Mouse (Mus musculus): ENCODE results near the gene Calcb.
"Not testable (repeated sequence)": the region's sequence is repeated elsewhere in the genome, so short reads cannot be mapped to it uniquely, and the experiment has no call there.

Calcb gene

DNA sequence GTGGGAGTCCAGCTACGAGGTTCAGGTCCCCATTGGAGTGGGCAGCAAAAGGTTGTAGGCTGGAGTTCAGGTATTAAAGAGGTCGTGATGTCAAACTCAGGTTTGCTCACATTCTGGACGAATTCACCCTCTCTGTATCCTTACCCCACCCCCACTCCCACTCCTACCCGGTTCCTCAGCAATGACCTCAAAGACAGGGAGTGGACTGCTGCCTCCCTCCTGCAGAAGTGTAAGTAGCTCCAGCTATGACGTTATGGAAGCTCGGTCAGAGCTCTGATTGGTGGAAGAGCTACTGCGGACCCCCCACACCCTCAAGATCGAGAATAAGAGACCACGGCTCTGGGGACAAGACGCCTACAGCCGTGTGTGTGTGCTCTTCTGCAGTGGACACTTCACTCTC, at the start of gene Calcb:
Calcb (plus strand) TSS at position 344 of the 400 bp plus-strand sequence.
- no peak for DNase-seq

GRCm38 (mm10) chr7:114671405-114671804, 47.0 kb upstream of the Calcb start:
- no peak for DNase-seq

- peak; percentile 13 for DNase-seq
These were observed 45.7 kb upstream of the Calcb start for GRCm38 (mm10) chr7:114672697-114673096.

GRCm38 (mm10) chr7:114692339-114692738, 26.1 kb upstream of the Calcb start:
- DNase-seq: no peak

DNA sequence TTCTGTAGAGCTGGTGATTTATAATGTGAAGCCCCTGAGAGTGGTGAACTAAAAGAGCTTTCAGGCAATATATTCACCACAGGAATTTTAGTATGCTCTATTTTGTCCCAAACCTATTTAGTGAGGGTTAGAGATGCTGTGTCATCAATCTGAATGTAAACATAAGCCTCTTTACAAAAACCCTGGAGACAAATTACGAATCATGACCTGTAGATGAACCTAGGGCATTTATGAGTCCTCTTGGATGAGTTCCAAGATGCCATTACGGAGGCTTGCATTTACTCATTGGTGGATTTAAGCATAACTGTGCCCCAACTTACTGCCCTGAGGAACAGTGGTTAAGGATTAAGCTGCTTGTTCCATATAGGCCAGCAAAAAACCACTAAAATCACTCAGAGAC, 17.6 kb upstream of the Calcb start:
- no peak for DNase-seq

- peak; percentile 30 for DNase-seq
These were observed 11.7 kb upstream of the Calcb start for GRCm38 (mm10) chr7:114706716-114707115.

- DNase-seq: no peak
These were observed 11.0 kb upstream of the Calcb start for GRCm38 (mm10) chr7:114707398-114707797.

- DNase-seq: no peak
These were observed 8.0 kb upstream of the Calcb start for GRCm38 (mm10) chr7:114710419-114710818.

GRCm38 (mm10) chr7:114712523-114712922, 5.9 kb upstream of the Calcb start:
- DNase-seq: no peak

DNA sequence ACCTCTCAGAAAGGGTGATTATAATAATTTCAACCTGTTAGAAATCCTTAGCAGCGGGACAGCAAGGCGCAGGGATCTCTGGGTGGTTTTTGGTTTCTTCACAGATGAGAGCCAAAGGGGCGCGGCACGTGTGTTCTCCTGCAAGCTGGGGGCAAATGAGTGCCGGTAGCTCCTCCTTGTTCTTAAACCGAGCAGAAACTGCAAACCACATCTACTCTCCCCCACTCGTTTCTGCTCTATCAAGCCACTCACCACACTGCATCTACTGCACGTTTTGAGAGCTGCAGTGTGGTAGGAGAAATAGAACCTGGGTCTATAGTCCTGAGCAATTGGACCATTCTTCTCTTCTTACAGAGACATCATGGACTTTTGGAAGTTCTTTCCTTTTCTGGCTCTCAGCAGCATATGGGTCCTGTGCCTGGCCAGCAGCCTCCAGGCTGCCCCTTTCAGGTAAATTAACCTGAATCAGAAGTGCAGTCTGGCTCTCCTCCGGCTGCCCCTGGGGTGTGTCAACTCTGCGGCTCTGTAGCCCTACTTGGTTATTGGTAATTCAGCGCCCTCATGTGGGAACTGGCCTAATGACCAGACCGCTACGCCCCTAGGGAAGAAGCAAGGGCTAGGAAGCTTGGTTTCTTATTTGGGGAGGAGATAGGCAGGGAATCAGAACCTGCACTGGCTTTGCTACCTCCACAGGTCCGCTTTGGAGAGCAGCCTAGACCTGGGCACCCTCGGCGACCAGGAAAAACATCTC, 1.1 kb downstream of the Calcb start:
- DNase-seq: peak; percentile 4

- not testable (repeated sequence) for DNase-seq
These were observed 11.3 kb downstream of the Calcb start for GRCm38 (mm10) chr7:114729696-114730095.

GRCm38 (mm10) chr7:114731175-114731574, 12.7 kb downstream of the Calcb start:
- DNase-seq: no peak

GRCm38 (mm10) chr7:114731700-114732099, 13.3 kb downstream of the Calcb start:
- DNase-seq: not testable (repeated sequence)

- no peak for DNase-seq
These were observed 17.8 kb downstream of the Calcb start for GRCm38 (mm10) chr7:114736256-114736655.

GRCm38 (mm10) chr7:114738166-114738565, 19.7 kb downstream of the Calcb start:
- no peak for DNase-seq

GRCm38 (mm10) chr7:114740360-114741165, 22.1 kb downstream of the Calcb start:
- no peak for DNase-seq

DNA sequence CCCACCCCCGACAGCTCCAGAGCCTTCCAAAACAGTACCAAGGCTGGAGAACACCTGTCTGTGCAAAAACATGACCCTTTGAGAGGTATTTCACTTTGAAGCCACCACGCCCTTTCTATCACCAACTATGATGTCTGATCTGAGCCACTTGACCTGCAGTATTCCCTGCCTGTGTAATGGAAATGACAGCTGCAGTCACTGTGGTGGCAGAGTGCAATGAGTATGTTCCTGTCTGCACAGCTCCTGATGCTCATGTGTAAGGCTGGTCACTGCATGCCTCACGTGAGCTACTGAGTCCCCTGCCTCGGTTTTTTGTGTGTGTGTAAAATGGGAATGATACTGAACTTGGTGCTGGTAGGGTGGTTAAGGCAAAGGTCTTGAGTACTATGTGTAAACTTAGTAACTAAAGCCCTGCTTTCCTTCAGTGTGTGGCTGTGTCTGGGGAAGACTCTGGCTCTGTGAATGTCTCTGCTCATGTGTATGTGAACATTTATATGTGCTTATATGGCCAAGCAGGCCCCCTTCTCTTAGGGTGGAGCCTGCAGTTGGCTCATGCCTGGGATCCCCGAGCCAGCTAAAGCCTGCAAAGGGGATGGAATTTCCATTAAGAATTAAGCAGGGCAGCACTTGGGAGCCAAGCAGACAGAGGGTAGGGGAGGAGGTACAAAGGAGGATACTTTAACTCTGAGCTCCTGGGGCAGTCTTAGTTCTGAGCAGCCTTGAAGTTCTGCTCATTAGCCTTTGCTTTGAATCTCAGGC, 24.8 kb downstream of the Calcb start, which contains the start of gene Insc:
Insc (plus strand) TSS at position 673 of the 759 bp plus-strand sequence.
- DNase-seq: no peak

DNA sequence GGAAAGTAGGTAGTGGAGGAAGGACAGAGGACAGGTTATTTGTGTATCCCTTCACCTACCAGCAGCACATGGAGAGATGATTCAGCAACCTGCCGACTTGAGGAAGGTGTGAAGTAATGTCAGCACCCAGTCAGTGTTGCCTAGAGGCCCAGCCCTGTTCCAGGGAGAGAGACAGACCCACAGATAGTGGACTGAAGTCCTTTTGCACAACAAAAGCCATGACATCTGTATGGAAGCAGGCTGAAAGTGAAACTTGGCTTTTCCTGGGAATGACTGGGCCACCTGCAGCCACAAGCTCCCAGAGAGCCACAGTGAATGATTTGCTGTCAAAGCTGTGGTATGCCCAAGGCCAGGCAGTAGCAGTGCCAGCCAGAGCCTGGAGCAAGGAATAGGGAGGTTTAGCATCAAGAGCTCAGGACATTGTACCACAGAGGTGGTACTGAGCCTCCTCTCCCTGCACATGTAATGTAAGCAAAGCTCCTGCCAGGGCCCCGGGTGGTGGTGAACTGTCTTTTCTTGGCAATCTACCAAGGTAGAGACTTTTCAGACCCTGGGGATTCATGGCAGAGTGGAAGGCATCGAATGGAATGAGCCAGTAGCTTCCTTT, 26.3 kb downstream of the Calcb start:
- no peak for DNase-seq

GRCm38 (mm10) chr7:114745481-114746271, 27.2 kb downstream of the Calcb start:
- peak; percentile 17 for DNase-seq

- DNase-seq: peak; percentile 58
These were observed 29.2 kb downstream of the Calcb start for GRCm38 (mm10) chr7:114747596-114747995.

GRCm38 (mm10) chr7:114748239-114748638, 29.8 kb downstream of the Calcb start:
- DNase-seq: no peak

DNA sequence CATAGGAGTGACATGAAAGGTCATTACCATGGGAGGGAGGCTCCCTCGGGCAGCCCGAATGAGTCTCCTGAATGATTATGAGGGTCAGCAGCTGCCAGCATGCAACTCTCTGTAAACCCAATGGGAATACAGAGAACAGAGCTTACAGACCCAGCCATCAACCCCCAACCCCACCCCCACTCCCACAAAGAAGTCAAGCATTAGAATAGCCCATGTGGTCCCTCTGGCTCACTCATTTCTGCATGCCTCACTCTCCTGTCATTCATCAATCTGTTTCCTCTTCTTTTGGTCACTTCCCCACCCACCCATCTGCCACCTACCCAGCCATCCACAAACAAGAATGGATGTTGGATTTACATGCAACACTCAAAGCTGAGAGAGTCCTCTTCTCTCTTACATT, 35.0 kb downstream of the Calcb start:
- no peak for DNase-seq

Measured in right cerebral cortex, adult 18-20 months (tissue).